Mouse (Mus musculus) intestine, embryonic 14.5 days (tissue): ENCODE results near the gene Mroh2a. TPM values are rescaled to one million over a fixed set of nuclear protein-coding genes. Genes with fewer than 3 reads are reported as not detected.
A peak's percentile ranks its signal among the peaks of the same experiment; 100 is the strongest.

Source experiments
- ATAC-seq: fragments of 200-750 bp; cut with Nextera tagmentation; replicated peaks from 2 replicates; pipeline ENCODE4 v1.8.0; 2017; ENCODE audit warnings: low read depth, moderate number of reproducible peaks, moderate TSS enrichment, moderate library complexity; ENCODE audit not compliant: low FRiP score, low TSS enrichment
- DNase-seq: peaks from one replicate; pipeline ENCODE4 v3.0.0-alpha.2; 2018; ENCODE audit warnings: low spot score
- H3K27ac ChIP-seq: fragments of 300-500 bp; sonication (generic); 2 replicates; pipeline ENCODE4 v1.5.1; 2014; ENCODE audit warnings: low read depth, mild to moderate bottlenecking, control low read depth
- H3K27me3 ChIP-seq: fragments of 300-500 bp; sonication (generic); replicated peaks from 2 replicates; pipeline ENCODE4 v1.6.1; 2014; ENCODE audit warnings: low read length, control low read depth; ENCODE audit not compliant: control insufficient read depth, insufficient read depth
- H3K36me3 ChIP-seq: fragments of 300-500 bp; sonication (generic); 2 replicates; pipeline ENCODE4 v1.6.1; 2014; ENCODE audit warnings: low read length, control low read depth; ENCODE audit not compliant: control insufficient read depth, insufficient read depth
- H3K4me1 ChIP-seq: fragments of 300-500 bp; sonication (generic); replicated peaks from 2 replicates; pipeline ENCODE4 v1.6.1; 2014; ENCODE audit warnings: low read length, control low read depth, mixed read lengths; ENCODE audit not compliant: control insufficient read depth, insufficient read depth
- H3K4me2 ChIP-seq: fragments of 300-500 bp; sonication (generic); 2 replicates; pipeline ENCODE4 v1.6.1; 2014; ENCODE audit warnings: low read length
- H3K4me3 ChIP-seq: fragments of 300-500 bp; sonication (generic); 2 replicates; pipeline ENCODE4 v1.5.1; 2014; ENCODE audit warnings: low read depth, low read length, control low read depth, mixed read lengths
- H3K9ac ChIP-seq: fragments of 300-500 bp; sonication (generic); 2 replicates; pipeline ENCODE4 v1.6.1; 2014; ENCODE audit warnings: mild to moderate bottlenecking, low read length
- H3K9me3 ChIP-seq: fragments of 300-500 bp; sonication (generic); 2 replicates; pipeline ENCODE4 v1.6.1; 2016; ENCODE audit warnings: low read length, control low read depth; ENCODE audit not compliant: control insufficient read depth
- WGBS: fragments of 180-500 bp; shearing (Covaris S2); extraction: QIAGEN DNeasy Blood & Tissue Kit; methylation state at CpG from one replicate; pipeline ENCODE4 v1.1.7; 2014; 5-methylcytosine and 5-hydroxymethylcytosine counted together
- polyA plus RNA-seq: library from polyadenylated mRNA; unstranded; fragments of >200 nt; fragmentation: Nextera tagmentation; extraction: Ambion mirVana; gene quantifications from 2 replicates; pipeline ENCODE4 v1.2.1, GENCODE M21; 2014

Gene Mroh2a
- polyA plus RNA-seq, 1 experiment from 2014 or later: 1.1 TPM

- Histone ChIP-seq H3K9me3 (peaks cover 53% of the 10 kb centered on the region), H3K9ac (no peak overlapping the region), H3K36me3 (no peaks in the 10 kb centered on the region), H3K27ac (no peak overlapping the region), H3K4me1 (no peaks in the 10 kb centered on the region), H3K4me3 (no peak overlapping the region), H3K27me3 (no peaks in the 10 kb centered on the region), H3K4me2 (no peak overlapping the region)
- DNase-seq: no peak
- ATAC-seq: no peak
- 72% methylated on average over 10 of the region's 10 CpGs for WGBS
Observed at GRCm38 (mm10) chr1:88215466-88216380, 11.1 kb upstream of the Mroh2a start.

- H3K9ac ChIP-seq: no peak overlapping the region
- DNase-seq (no peak), ATAC-seq (no peak)
- no peaks in the 10 kb centered on the region for H3K36me3 ChIP-seq
- H3K27ac ChIP-seq: no peak overlapping the region
- H3K4me3 ChIP-seq: no peak overlapping the region
- no peak overlapping the region for H3K4me2 ChIP-seq
- peaks cover 50% of the 10 kb centered on the region for H3K9me3 ChIP-seq
- no peaks in the 10 kb centered on the region for H3K4me1 ChIP-seq
- 61% methylated on average over 2 of the region's 2 CpGs for WGBS
- no peaks in the 10 kb centered on the region for H3K27me3 ChIP-seq
Observed at GRCm38 (mm10) chr1:88216551-88216950, 10.2 kb upstream of the Mroh2a start.

GRCm38 (mm10) chr1:88217144-88217543 is 9.6 kb upstream of the Mroh2a start:
- Histone ChIP-seq H3K27ac (no peak overlapping the region), H3K27me3 (no peaks in the 10 kb centered on the region), H3K36me3 (no peaks in the 10 kb centered on the region), H3K4me2 (no peak overlapping the region), H3K9ac (no peak overlapping the region), H3K4me3 (no peak overlapping the region), H3K9me3 (peaks cover 47% of the 10 kb centered on the region), H3K4me1 (no peaks in the 10 kb centered on the region)
- 62% methylated on average over 2 of the region's 2 CpGs for WGBS
- no peak for ATAC-seq
- no peak for DNase-seq

GRCm38 (mm10) chr1:88217576-88217975 is 9.2 kb upstream of the Mroh2a start:
- H3K4me2 ChIP-seq: no peak overlapping the region
- WGBS: 40% methylated on average over 3 of the region's 3 CpGs
- DNase-seq (peak; percentile 52), ATAC-seq (no peak)
- H3K9me3 ChIP-seq: peaks cover 44% of the 10 kb centered on the region
- no peaks in the 10 kb centered on the region for H3K4me1 ChIP-seq
- no peak overlapping the region for H3K4me3 ChIP-seq
- H3K27ac ChIP-seq: no peak overlapping the region
- H3K36me3 ChIP-seq: no peaks in the 10 kb centered on the region
- no peak overlapping the region for H3K9ac ChIP-seq
- no peaks in the 10 kb centered on the region for H3K27me3 ChIP-seq

- H3K9me3 ChIP-seq: peaks cover 39% of the 10 kb centered on the region
- no peaks in the 10 kb centered on the region for H3K36me3 ChIP-seq
- WGBS: 71% methylated on average over 9 of the region's 9 CpGs
- no peak overlapping the region for H3K9ac ChIP-seq
- DNase-seq (peak; percentile 57), ATAC-seq (no peak)
- H3K4me1 ChIP-seq: no peaks in the 10 kb centered on the region
- no peak overlapping the region for H3K4me3 ChIP-seq
- H3K4me2 ChIP-seq: no peak overlapping the region
- H3K27ac ChIP-seq: no peak overlapping the region
- H3K27me3 ChIP-seq: no peaks in the 10 kb centered on the region
Observed at GRCm38 (mm10) chr1:88218051-88218450, 8.7 kb upstream of the Mroh2a start.

GRCm38 (mm10) chr1:88218591-88218990 is 8.2 kb upstream of the Mroh2a start:
- DNase-seq: peak; percentile 50
- Histone ChIP-seq H3K4me2 (no peak overlapping the region), H3K9me3 (peaks cover 34% of the 10 kb centered on the region), H3K27me3 (no peaks in the 10 kb centered on the region), H3K36me3 (no peaks in the 10 kb centered on the region), H3K9ac (no peak overlapping the region), H3K4me3 (no peak overlapping the region), H3K4me1 (no peaks in the 10 kb centered on the region), H3K27ac (no peak overlapping the region)
- no peak for ATAC-seq
- 50% methylated on average over 4 of the region's 4 CpGs for WGBS

- WGBS: 22% methylated on average over 1 of the region's 1 CpGs
- Histone ChIP-seq H3K4me1 (no peaks in the 10 kb centered on the region), H3K9me3 (peaks cover 30% of the 10 kb centered on the region), H3K27ac (no peak overlapping the region), H3K27me3 (no peaks in the 10 kb centered on the region), H3K4me2 (no peak overlapping the region), H3K4me3 (no peak overlapping the region), H3K36me3 (no peaks in the 10 kb centered on the region), H3K9ac (no peak overlapping the region)
- no peak for ATAC-seq
- DNase-seq: peak; percentile 58
Observed at GRCm38 (mm10) chr1:88219054-88219453, 7.7 kb upstream of the Mroh2a start.

GRCm38 (mm10) chr1:88220336-88220735 is 6.5 kb upstream of the Mroh2a start:
- Histone ChIP-seq H3K27ac (no peak overlapping the region), H3K27me3 (no peaks in the 10 kb centered on the region), H3K4me2 (no peak overlapping the region), H3K4me1 (no peaks in the 10 kb centered on the region), H3K9me3 (peaks cover 20% of the 10 kb centered on the region), H3K4me3 (no peak overlapping the region), H3K36me3 (no peaks in the 10 kb centered on the region), H3K9ac (no peak overlapping the region)
- peak; percentile 64 for DNase-seq
- ATAC-seq: no peak

- ATAC-seq: no peak
- no peak overlapping the region for H3K4me3 ChIP-seq
- WGBS: 48% methylated on average over 2 of the region's 2 CpGs
Observed at GRCm38 (mm10) chr1:88222216-88222615, 4.6 kb upstream of the Mroh2a start.

More at GRCm38 (mm10) chr1:88222216-88222615, 4.6 kb upstream of the Mroh2a start:
- no peak overlapping the region for H3K9ac ChIP-seq
- no peak overlapping the region for H3K4me2 ChIP-seq
- DNase-seq: no peak
- no peaks in the 10 kb centered on the region for H3K27me3 ChIP-seq
- no peaks in the 10 kb centered on the region for H3K4me1 ChIP-seq
- peaks cover 26% of the 10 kb centered on the region for H3K9me3 ChIP-seq
- H3K36me3 ChIP-seq: no peaks in the 10 kb centered on the region
- H3K27ac ChIP-seq: no peak overlapping the region
